Mouse (Mus musculus) kidney, postnatal 14 days (tissue): Measurements from ENCODE around the gene Rbm25.
A peak's percentile ranks its signal among the peaks of the same experiment; 100 is the strongest.

Experiments
- DNase-seq: peaks from one replicate; pipeline ENCODE4 v3.0.0; 2022; ENCODE audit warnings: mixed read lengths

The Rbm25 gene

DNA sequence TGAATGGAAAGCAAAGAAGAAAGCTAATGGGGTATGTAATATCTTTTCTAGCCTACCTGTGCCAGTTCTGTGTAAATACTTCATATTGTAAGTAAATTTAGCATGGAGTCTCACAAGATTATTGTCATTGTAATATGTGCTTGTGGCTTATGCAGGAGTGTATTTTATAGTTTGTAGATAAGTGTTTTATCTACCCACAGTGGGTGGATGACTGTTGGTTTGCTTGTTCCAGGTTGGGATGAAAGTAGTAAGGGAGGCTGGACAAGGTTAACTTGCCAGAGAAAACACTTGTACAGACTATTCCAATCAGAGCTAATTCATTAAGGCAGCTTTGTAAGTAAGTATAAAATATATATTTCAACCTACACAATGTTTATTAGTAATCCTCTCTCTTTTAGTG lies 20.4 kb downstream of the Rbm25 start:
- DNase-seq = no peak

- no peak for DNase-seq
Measured at GRCm38 (mm10) chr12:83685466-83685865, 54.4 kb downstream of the Rbm25 start.

- peak; percentile 44 for DNase-seq
Measured at GRCm38 (mm10) chr12:83686575-83687350, 55.7 kb downstream of the Rbm25 start.

GRCm38 (mm10) chr12:83687934-83688315 lies 56.9 kb downstream of the Rbm25 start, which contains the start of gene Psen1:
Psen1 (plus strand) TSS chr12:83688152.
- peak; percentile 94 for DNase-seq

DNA sequence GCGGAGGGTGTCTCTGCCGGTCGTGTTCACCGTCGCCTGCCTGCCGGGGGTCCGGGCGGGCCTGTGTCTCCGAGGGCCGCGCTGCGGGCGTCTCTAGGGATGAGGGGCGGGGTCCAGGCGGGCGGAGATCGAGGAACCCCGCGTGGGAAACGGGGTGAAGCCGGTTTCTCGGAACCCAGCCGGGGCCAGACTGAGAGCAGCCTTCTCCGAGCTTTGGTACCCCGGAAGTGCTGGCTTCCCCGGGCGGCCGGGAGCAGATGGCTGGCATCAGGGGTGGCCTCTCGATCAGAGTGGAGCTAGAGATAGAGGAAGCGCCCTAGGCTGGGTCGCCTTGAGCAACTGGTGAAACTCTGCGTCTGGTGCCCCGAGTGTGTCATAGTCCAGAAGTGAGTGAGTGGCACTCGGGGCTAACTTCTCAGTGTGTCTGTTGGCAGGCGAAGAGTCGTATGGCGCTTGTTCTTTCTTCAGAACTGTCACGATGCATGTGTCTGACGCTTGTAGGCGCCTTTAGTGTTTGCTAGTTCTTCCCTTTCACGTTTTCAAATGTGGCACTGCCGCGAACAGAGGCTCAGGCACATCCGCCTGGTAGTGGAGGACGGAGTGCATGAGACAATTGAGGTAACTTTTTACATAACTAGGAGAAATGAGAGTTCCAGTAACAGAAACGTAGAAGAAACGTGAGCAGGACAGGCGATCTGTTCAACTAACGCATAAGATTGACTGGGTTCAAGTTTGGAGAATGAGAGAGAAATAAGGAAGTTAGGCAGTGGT lies 57.5 kb downstream of the Rbm25 start:
- no peak for DNase-seq

- no peak for DNase-seq
Measured at GRCm38 (mm10) chr12:83689087-83689432, 58.0 kb downstream of the Rbm25 start.

DNA sequence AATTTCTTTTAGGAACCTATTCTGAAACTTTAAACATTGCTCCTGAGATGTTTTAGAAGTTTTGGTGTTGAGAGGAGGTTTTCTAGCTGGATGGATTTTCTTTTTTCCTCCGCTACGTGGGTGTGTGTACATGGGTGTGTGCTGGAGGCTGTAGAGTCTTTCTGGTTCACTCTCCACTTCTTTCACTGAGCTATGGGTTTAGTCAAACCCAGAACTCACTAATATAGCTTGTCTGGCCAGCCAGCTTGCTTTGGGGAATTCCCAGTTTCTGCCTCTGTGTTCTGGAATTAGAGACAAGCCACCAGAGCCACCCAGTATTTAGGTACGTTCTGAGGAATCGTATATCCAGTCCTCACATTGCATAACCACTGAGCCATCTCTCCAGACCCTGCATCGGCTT lies 63.0 kb downstream of the Rbm25 start:
- no peak for DNase-seq

DNA sequence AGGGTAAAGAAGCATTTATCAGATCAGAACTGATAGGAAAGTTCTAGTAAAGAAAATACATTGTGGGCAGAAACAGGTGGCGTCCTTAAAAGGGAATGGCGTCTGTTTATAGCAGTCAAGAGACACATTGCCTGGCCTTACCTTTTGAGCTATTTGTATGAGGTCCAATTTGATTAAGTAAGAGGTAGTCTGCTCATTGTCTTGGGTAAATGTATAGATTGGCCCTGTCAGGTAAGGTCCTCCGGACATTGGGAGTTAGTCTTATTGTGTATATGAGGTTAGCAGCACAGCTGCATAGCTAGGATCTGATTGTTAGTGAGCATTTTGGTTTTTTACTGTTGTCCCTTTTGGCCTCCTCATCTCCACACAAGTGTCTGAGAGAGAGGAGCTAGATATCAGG lies 63.6 kb downstream of the Rbm25 start:
- no peak for DNase-seq

GRCm38 (mm10) chr12:83698637-83699036 lies 67.6 kb downstream of the Rbm25 start:
- no peak for DNase-seq

DNA sequence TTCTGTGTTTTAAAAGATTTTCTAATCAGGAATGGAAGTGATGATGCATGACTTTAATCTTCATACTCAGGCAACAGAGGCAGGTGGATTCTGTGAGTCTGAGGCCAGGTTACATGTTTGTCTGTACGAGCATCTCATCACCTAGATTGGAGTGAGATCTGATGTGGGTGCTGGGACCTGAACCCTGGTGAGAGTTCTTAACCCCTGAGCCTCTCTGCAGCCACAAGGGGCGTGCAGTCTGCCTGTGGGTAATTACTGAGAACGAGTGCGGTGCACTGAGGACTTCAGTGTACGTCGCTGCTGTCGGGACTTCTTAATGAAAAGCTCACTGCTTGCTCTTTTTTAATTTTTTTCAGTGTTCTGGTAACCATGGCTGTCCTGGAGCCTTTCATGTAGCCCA lies 70.6 kb downstream of the Rbm25 start:
- no peak for DNase-seq

- DNase-seq = no peak
Measured at GRCm38 (mm10) chr12:83702796-83703195, 71.8 kb downstream of the Rbm25 start.

DNA sequence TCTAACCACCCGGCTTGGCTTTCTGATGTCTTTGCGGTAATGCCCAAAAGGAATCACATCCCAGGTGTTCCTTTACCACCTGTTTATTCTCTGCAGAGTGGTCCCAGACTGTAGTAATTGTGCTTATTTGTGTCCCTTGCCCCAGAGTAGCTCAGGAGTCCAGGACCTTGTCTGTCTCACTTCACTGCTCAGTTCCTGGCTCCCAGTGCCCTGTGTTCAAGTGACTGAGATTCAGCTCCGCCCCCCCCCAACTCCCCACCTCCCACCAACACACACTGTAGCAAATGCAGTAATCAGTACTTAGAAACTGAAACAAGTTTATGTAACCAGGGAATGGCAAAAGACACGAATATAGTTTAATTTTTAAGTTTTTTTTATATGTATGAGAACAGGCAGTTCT lies 75.9 kb downstream of the Rbm25 start:
- DNase-seq = no peak

- no peak for DNase-seq
Measured at GRCm38 (mm10) chr12:83708160-83709092, 77.4 kb downstream of the Rbm25 start.

GRCm38 (mm10) chr12:83709934-83710333 lies 78.9 kb downstream of the Rbm25 start:
- DNase-seq = no peak

- DNase-seq = peak; percentile 73
Measured at GRCm38 (mm10) chr12:83713749-83714148, 82.7 kb downstream of the Rbm25 start.

DNA sequence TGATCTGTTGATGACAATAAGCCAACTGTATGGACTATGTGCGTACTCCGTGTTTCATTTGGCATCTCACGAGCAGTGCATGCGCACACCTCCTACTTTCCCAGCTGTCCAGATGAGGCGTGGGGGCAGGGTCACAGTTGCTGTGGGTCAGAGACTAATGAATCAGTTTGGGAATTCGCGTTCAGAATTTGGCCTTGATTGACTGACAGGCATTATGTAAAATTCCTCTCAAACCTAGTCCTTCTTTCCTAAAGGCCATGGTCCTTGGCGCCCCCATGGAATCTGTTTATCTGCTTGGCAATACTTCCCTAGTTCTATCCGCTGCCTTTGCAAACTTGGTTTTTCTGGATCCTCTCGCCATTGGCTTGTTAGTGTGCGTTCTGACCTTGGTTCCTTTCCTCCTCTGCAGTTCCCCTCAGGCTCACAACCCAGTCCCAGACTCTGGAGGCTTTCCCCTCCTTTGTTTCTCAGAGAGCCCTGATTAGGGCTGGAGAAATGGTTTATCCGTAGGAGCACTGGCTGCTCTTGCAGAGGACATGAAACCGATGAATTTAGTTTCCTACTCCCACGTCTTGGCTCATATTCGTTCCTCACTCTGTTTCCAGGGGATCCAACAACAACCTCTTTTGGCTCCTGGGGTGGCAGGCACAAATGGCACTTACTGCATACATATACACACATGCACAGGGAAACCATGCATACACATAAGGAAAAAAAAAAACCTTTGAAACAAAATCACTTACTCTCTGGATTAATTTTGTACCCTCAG lies 85.6 kb downstream of the Rbm25 start:
- DNase-seq = no peak

DNA sequence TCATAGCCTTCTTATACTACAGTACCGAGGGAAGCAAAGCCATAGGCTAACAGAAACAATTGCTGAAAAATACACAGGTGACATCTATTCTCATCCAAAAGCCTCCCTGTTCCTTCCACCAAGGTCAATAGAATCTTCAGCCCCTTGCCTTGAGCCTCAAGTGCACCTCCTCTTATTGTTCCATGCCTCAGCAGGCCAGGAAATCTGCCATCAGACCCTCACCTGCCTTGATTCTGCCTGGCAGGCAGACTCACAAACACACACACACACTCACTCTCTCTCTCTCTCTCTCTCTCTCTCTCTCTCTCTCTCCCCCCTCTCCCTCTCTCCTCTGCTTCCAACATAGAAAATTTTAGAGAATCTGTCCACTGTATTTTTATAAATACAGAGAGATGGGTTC lies 88.4 kb downstream of the Rbm25 start:
- no peak for DNase-seq

GRCm38 (mm10) chr12:83721281-83721680 lies 90.2 kb downstream of the Rbm25 start:
- no peak for DNase-seq

DNA sequence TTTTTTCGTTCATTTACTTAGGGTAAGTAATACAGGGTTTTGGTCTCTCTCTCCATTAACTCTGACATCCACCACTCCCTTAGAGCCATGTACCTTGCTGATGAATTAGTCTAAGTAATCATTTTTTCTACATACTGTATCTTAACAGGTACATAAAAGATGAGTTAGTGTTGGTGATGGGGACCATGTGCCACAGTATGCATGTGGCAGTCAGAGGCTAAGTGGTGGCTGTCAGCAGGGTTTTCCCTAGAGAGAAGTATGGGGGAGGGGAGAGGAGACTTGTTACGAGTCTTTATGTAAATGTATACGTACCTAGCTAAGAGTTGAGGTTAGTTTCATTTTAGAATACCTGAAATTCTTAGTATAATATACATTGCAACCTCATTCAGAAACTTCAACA lies 92.0 kb downstream of the Rbm25 start:
- no peak for DNase-seq

GRCm38 (mm10) chr12:83726510-83727308 lies 95.7 kb downstream of the Rbm25 start:
- DNase-seq = peak; percentile 44

GRCm38 (mm10) chr12:83732225-83732624 lies 101.2 kb downstream of the Rbm25 start:
- DNase-seq = no peak
